Mouse (Mus musculus): ENCODE measurements at regions not wholly inside any gene's neighbourhood (a gene's known extent, or its start where the extent isn't known, plus 50 kb on each side); places are given as distances from the start of the nearest gene placed in this dataset.

DNA sequence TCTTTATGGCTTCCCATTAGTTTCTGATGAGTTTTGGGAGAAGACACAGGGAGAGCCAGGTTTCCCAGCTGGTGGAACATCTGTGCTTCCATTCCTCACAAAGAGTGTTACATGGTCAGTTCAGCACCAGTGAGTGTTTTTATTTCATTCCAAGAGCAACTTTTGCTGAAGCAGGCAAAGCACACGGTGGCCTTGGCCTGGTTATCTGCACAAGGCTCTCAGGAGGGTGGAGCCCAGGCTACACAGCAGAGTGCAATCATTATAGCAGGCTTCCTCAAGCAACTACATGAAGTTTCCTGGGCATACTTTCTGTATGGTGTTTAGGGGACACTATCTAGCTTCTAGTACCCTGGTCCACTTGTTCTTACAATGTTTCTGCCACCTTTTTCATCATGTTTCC is 490.4 kb downstream of the Lrfn5 start:
- TF ChIP-seq USF1 (IDR thresholded peaks at IDR 0.05; ENCODE audit: low read depth) (no peak), CTCF (IDR thresholded peaks at IDR 0.05; ENCODE audit: control insufficient read depth, insufficient read depth, insufficient read length) (no peak), MYOG (IDR thresholded peaks at IDR 0.05; ENCODE audit: control insufficient read depth, extremely low read depth, insufficient read length) (no peak), CEBPB (IDR thresholded peaks at IDR 0.05; ENCODE audit: low read depth) (no peak), MAX (IDR thresholded peaks at IDR 0.05) (no peak), MYOD1 (IDR thresholded peaks at IDR 0.05; ENCODE audit: control insufficient read depth, insufficient read length, low read depth) (no peak), FOSL1 (IDR thresholded peaks at IDR 0.05; ENCODE audit: insufficient read depth, low read length, poor library complexity, severe bottlenecking) (no peak)

Data from C2C12 (cell line).